Mouse (Mus musculus) forebrain, embryonic 12.5 days (tissue): Measurements from ENCODE around the gene Akt1s1. TPM values are rescaled to one million over a fixed set of nuclear protein-coding genes. Genes with fewer than 3 reads are reported as not detected.

Experiments
- ATAC-seq: fragments of 200-750 bp; cut with Nextera tagmentation; 2 replicates; pipeline ENCODE4 v1.8.0; 2017; ENCODE audit warnings: moderate TSS enrichment; ENCODE audit not compliant: low FRiP score
- H3K27ac ChIP-seq: fragments of 300-500 bp; sonication (generic); 2 replicates; pipeline ENCODE4 v1.5.1; 2016; ENCODE audit warnings: mild to moderate bottlenecking
- H3K27me3 ChIP-seq: fragments of 300-500 bp; sonication (generic); 2 replicates; pipeline ENCODE4 v1.6.1; 2016; ENCODE audit warnings: mild to moderate bottlenecking
- H3K36me3 ChIP-seq: fragments of 300-500 bp; sonication (generic); replicated peaks from 2 replicates; pipeline ENCODE4 v1.6.1; 2016; ENCODE audit warnings: mild to moderate bottlenecking
- H3K4me1 ChIP-seq: fragments of 300-500 bp; sonication (generic); 2 replicates; pipeline ENCODE4 v1.6.1; 2016
- H3K4me2 ChIP-seq: fragments of 300-500 bp; sonication (generic); 2 replicates; pipeline ENCODE4 v1.6.1; 2016; ENCODE audit warnings: mild to moderate bottlenecking, moderate library complexity
- H3K4me3 ChIP-seq: fragments of 300-500 bp; sonication (generic); replicated peaks from 2 replicates; pipeline ENCODE4 v1.5.1; 2016; ENCODE audit warnings: mild to moderate bottlenecking
- H3K9ac ChIP-seq: fragments of 300-500 bp; sonication (generic); 2 replicates; pipeline ENCODE4 v1.6.1; 2016; ENCODE audit warnings: mild to moderate bottlenecking
- H3K9me3 ChIP-seq: fragments of 300-500 bp; sonication (generic); 2 replicates; pipeline ENCODE4 v1.6.1; 2016
- WGBS: fragments of 180-500 bp; shearing (Covaris S2); methylation state at CpG from one replicate; pipeline ENCODE4 v1.1.7; 2016; 5-methylcytosine and 5-hydroxymethylcytosine counted together
- polyA plus RNA-seq: library from polyadenylated mRNA; unstranded; fragments of >200 nt; fragmentation: Nextera tagmentation; extraction: Ambion mirVana; gene quantifications from 2 replicates; pipeline ENCODE4 v1.2.1, GENCODE M21; 2016

Akt1s1 gene
- 95.2 and 96.0 TPM in 2 replicates for polyA plus RNA-seq

DNA sequence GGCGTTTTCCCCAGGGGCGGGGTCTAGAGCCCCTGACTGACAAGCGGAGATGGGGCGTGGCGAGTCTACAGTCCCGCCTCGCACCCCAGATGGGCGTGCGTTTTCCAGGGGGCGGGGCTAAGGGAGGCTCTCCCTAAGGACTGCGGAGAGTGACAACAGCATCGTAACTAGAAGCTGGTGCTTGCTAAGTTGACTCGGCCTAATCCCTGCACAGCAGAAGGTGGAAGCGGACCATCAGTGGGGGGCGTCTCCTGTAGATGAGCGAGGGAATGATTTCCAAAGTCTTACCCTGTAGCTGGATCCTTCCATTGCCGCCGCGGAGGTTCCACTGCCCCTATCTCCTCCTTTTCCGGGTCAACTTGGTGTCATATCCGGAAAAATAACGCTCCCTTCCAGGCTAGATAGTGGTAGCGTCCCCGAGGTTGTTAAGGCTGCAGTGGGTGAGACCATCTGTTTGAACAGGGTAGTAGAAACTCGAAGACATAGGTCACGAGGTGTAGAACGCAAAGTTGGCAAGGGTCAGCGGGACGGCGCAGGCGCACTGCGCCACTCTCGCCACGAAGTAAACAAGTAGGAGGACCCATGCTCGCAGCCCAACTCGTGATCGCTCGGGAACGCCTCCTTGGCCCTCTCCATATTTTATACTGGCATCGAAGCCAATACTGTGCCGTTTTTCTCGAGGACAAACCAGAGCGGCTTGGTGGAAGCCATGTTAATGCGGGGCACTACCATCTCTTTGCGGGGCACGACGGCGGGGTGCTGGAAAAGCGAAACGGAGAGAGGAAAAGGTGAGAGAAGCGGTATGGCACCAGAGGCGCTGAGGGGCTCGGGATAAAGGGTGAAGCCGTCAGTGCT lies at the start of gene Akt1s1, which contains the start of gene Tbc1d17:
Gene Akt1s1, plus strand, starts transcription at position 431 of the 855 bp plus-strand sequence.
Gene Tbc1d17, minus strand, starts transcription at position 519 of the 855 bp plus-strand sequence.
- WGBS, result under 1% methylated on average over 54 of the region's 54 CpGs
- H3K36me3 ChIP-seq, result peaks cover 42% of the 10 kb centered on the region
- ATAC-seq, result peak; percentile 82
- H3K9ac ChIP-seq, result peak within 1 kb of the TSS; percentile 84
- H3K4me2 ChIP-seq, result peak within 1 kb of the TSS; percentile 89
- H3K4me1 ChIP-seq, result peaks cover 30% of the 10 kb centered on the region
- peak within 1 kb of the TSS; percentile 80 for H3K4me3 ChIP-seq
- H3K27me3 ChIP-seq, result no peaks in the 10 kb centered on the region
- peak within 1 kb of the TSS; percentile 97 for H3K27ac ChIP-seq
- no peaks in the 10 kb centered on the region for H3K9me3 ChIP-seq

DNA sequence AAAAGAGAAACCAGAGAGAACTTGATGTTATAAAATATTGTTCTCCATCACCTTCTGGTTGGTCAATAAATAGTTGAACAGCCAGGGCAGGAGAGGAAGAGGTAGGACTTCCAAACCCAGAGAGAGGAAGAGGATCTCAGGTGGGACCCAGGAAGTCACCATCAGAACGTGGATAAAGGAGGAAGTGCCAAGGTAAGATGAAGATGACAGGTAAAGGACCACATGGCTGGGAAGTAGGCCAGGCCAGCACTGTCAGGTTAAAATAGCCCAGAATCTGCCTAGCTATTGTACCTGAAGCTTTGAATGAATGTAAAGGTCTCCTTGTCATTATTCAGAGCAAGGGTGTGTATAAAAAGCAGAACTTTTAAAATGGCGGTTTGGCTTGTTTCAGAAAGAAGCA lies 39.9 kb upstream of the Akt1s1 start:
- no peak for ATAC-seq
- no peak overlapping the region for H3K4me2 ChIP-seq
- no peak overlapping the region for H3K27ac ChIP-seq
- H3K4me3 ChIP-seq, result no peak overlapping the region
- 93% methylated on average over 2 of the region's 2 CpGs for WGBS
- H3K9ac ChIP-seq, result no peak overlapping the region
- H3K4me1 ChIP-seq, result no peaks in the 10 kb centered on the region
- no peaks in the 10 kb centered on the region for H3K9me3 ChIP-seq
- no peaks in the 10 kb centered on the region for H3K27me3 ChIP-seq
- peaks cover 29% of the 10 kb centered on the region for H3K36me3 ChIP-seq

- 88% methylated on average over 3 of the region's 3 CpGs for WGBS
- ATAC-seq, result no peak
- H3K36me3 ChIP-seq, result peaks cover 35% of the 10 kb centered on the region
Measured at GRCm38 (mm10) chr7:44809466-44809865, 39.3 kb upstream of the Akt1s1 start.

GRCm38 (mm10) chr7:44810365-44810764 lies 38.4 kb upstream of the Akt1s1 start:
- no peak overlapping the region for H3K4me3 ChIP-seq
- WGBS, result 81% methylated on average over 4 of the region's 4 CpGs
- no peaks in the 10 kb centered on the region for H3K27me3 ChIP-seq
- no peak overlapping the region for H3K4me2 ChIP-seq
- H3K9ac ChIP-seq, result no peak overlapping the region
- no peak overlapping the region for H3K27ac ChIP-seq
- H3K4me1 ChIP-seq, result peaks cover 9% of the 10 kb centered on the region
- no peaks in the 10 kb centered on the region for H3K9me3 ChIP-seq
- peaks cover 37% of the 10 kb centered on the region for H3K36me3 ChIP-seq
- no peak for ATAC-seq

More at GRCm38 (mm10) chr7:44809466-44809865, 39.3 kb upstream of the Akt1s1 start:
- Histone ChIP-seq H3K27me3 (no peaks in the 10 kb centered on the region), H3K9ac (no peak overlapping the region), H3K4me3 (no peak overlapping the region), H3K9me3 (no peaks in the 10 kb centered on the region), H3K27ac (no peak overlapping the region), H3K4me2 (no peak overlapping the region), H3K4me1 (no peaks in the 10 kb centered on the region)

- 86% methylated on average over 7 of the region's 7 CpGs for WGBS
- peaks cover 11% of the 10 kb centered on the region for H3K4me1 ChIP-seq
- no peaks in the 10 kb centered on the region for H3K27me3 ChIP-seq
- H3K27ac ChIP-seq, result no peak overlapping the region
- H3K36me3 ChIP-seq, result peaks cover 37% of the 10 kb centered on the region
- H3K9me3 ChIP-seq, result no peaks in the 10 kb centered on the region
- no peak overlapping the region for H3K4me3 ChIP-seq
- H3K4me2 ChIP-seq, result no peak overlapping the region
- H3K9ac ChIP-seq, result no peak overlapping the region
- no peak for ATAC-seq
Measured at GRCm38 (mm10) chr7:44810819-44811557, 37.8 kb upstream of the Akt1s1 start.

- Histone ChIP-seq H3K4me3 (no peak overlapping the region), H3K9ac (no peak overlapping the region; the same call in 1 of the 2 replicates), H3K4me2 (no peak overlapping the region), H3K4me1 (peaks cover 22% of the 10 kb centered on the region), H3K9me3 (no peaks in the 10 kb centered on the region), H3K27me3 (no peaks in the 10 kb centered on the region), H3K36me3 (peaks cover 37% of the 10 kb centered on the region), H3K27ac (no peak overlapping the region)
- WGBS, result 87% methylated on average over 20 of the region's 20 CpGs
- ATAC-seq, result no peak
Measured at GRCm38 (mm10) chr7:44812651-44813325, 36.0 kb upstream of the Akt1s1 start.

- H3K9ac ChIP-seq, result no peak overlapping the region
- H3K27ac ChIP-seq, result no peak overlapping the region
- no peaks in the 10 kb centered on the region for H3K9me3 ChIP-seq
- H3K4me3 ChIP-seq, result no peak overlapping the region
- H3K4me2 ChIP-seq, result no peak overlapping the region; the same call in 1 of the 2 replicates
- WGBS, result 93% methylated on average over 3 of the region's 3 CpGs
- peaks cover 37% of the 10 kb centered on the region for H3K36me3 ChIP-seq
- no peak for ATAC-seq
- no peaks in the 10 kb centered on the region for H3K27me3 ChIP-seq
- H3K4me1 ChIP-seq, result peaks cover 34% of the 10 kb centered on the region
Measured at GRCm38 (mm10) chr7:44813985-44814384, 34.8 kb upstream of the Akt1s1 start.

GRCm38 (mm10) chr7:44814423-44814822 lies 34.4 kb upstream of the Akt1s1 start:
- H3K4me2 ChIP-seq, result peak overlapping the region; percentile 90
- H3K4me3 ChIP-seq, result no peak overlapping the region
- 0 out of 2 replicates have a peak overlapping the region, but pooled peaks have one; percentile 98 for H3K27ac ChIP-seq

GRCm38 (mm10) chr7:44814952-44815553 lies 33.7 kb upstream of the Akt1s1 start:
- H3K4me3 ChIP-seq, result peak overlapping the region; percentile 86
- ATAC-seq, result no peak; the same call in 1 of the 2 replicates
- peaks cover 41% of the 10 kb centered on the region for H3K36me3 ChIP-seq
- peaks cover 44% of the 10 kb centered on the region for H3K4me1 ChIP-seq
- H3K27ac ChIP-seq, result peak overlapping the region; percentile 98
- peak overlapping the region; percentile 90 for H3K4me2 ChIP-seq
- H3K9ac ChIP-seq, result peak overlapping the region; percentile 34
- H3K27me3 ChIP-seq, result no peaks in the 10 kb centered on the region
- H3K9me3 ChIP-seq, result no peaks in the 10 kb centered on the region
- 32% methylated on average over 14 of the region's 14 CpGs for WGBS

More at GRCm38 (mm10) chr7:44814423-44814822, 34.4 kb upstream of the Akt1s1 start:
- Histone ChIP-seq H3K27me3 (no peaks in the 10 kb centered on the region), H3K9ac (no peak overlapping the region), H3K9me3 (no peaks in the 10 kb centered on the region), H3K36me3 (peaks cover 37% of the 10 kb centered on the region), H3K4me1 (peaks cover 38% of the 10 kb centered on the region)
- no peak for ATAC-seq
- WGBS, result 96% methylated on average over 3 of the region's 4 CpGs

GRCm38 (mm10) chr7:44815721-44816469 lies 32.9 kb upstream of the Akt1s1 start, which contains the start of the genes Nup62 and Il4i1:
Gene Nup62 (plus strand): TSS chr7:44816088.
Gene Il4i1 (plus strand): TSS chr7:44816387.
- under 1% methylated on average over 62 of the region's 62 CpGs for WGBS
- Histone ChIP-seq H3K27me3 (no peaks in the 10 kb centered on the region), H3K9me3 (no peaks in the 10 kb centered on the region), H3K36me3 (peaks cover 36% of the 10 kb centered on the region), H3K4me1 (peaks cover 47% of the 10 kb centered on the region), H3K4me3 (peak within 1 kb of the TSS; percentile 86), H3K9ac (peak within 1 kb of the TSS; percentile 87), H3K27ac (peak within 1 kb of the TSS; percentile 98), H3K4me2 (peak within 1 kb of the TSS; percentile 90)
- ATAC-seq, result peak; percentile 95

DNA sequence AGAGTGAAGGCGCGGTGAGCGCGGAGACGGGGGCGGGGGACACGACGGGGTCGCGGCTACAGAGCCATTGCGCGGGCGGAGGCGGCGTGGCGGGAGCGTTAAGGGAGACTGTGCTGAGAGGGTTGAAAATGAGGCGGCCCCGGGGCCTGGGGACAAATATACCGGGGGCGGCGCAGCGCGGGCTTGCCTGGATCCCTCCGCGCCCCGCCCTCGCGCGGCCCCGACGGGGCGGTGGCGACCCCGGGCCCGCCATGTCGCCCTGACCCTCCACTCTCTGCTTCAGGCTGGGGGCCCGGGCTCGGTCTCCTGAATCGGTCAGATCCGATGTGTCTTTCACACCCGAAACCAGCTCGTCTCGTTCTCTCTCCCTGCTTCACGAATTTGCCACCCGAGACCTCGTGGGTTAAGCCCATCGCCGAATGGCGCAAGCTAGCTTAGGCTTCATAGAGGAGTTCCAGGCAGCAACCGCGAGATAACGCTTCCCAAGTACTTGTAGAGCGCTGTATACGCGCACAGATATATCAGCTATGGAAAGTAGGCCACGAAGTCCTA lies 32.2 kb upstream of the Akt1s1 start, which contains the start of gene Atf5:
Gene Atf5, minus strand, starts transcription at position 189 of the 552 bp plus-strand sequence.
- peak within 1 kb of the TSS; percentile 86 for H3K4me3 ChIP-seq
- H3K9me3 ChIP-seq, result no peaks in the 10 kb centered on the region
- ATAC-seq, result peak; percentile 44
- no peaks in the 10 kb centered on the region for H3K27me3 ChIP-seq
- H3K27ac ChIP-seq, result peak within 1 kb of the TSS; percentile 98
- H3K4me2 ChIP-seq, result peak within 1 kb of the TSS; percentile 90
- H3K4me1 ChIP-seq, result peaks cover 50% of the 10 kb centered on the region
- H3K9ac ChIP-seq, result peak within 1 kb of the TSS; percentile 87
- under 1% methylated on average over 42 of the region's 57 CpGs for WGBS
- peaks cover 30% of the 10 kb centered on the region for H3K36me3 ChIP-seq
